Mouse (Mus musculus) forebrain, embryonic 13.5 days (tissue): ENCODE measurements at regions not wholly inside any gene's neighbourhood (a gene's known extent, or its start where the extent isn't known, plus 50 kb on each side); places are given as distances from the start of the nearest gene placed in this dataset.

Source experiments
- ATAC-seq: fragments of 200-750 bp; cut with Nextera tagmentation; 2 replicates; pipeline ENCODE4 v1.8.0; 2017
- H3K27ac ChIP-seq: fragments of 300-500 bp; sonication (generic); 2 replicates; pipeline ENCODE4 v1.5.1; 2015; ENCODE audit warnings: inconsistent platforms, mild to moderate bottlenecking, moderate library complexity
- H3K27me3 ChIP-seq: fragments of 300-500 bp; sonication (generic); 2 replicates; pipeline ENCODE4 v1.6.1; 2015; ENCODE audit warnings: mild to moderate bottlenecking, inconsistent platforms
- H3K36me3 ChIP-seq: fragments of 300-500 bp; sonication (generic); 2 replicates; pipeline ENCODE4 v1.6.1; 2015; ENCODE audit warnings: mild to moderate bottlenecking, inconsistent platforms; ENCODE audit not compliant: poor library complexity, severe bottlenecking
- H3K4me1 ChIP-seq: fragments of 300-500 bp; sonication (generic); 2 replicates; pipeline ENCODE4 v1.6.1; 2015; ENCODE audit warnings: inconsistent platforms
- H3K4me2 ChIP-seq: fragments of 300-500 bp; sonication (generic); 2 replicates; pipeline ENCODE4 v1.6.1; 2015; ENCODE audit warnings: inconsistent platforms, mild to moderate bottlenecking, moderate library complexity
- H3K4me3 ChIP-seq: fragments of 300-500 bp; sonication (generic); 2 replicates; pipeline ENCODE4 v1.5.1; 2015; ENCODE audit warnings: mild to moderate bottlenecking, inconsistent platforms
- H3K9ac ChIP-seq: fragments of 300-500 bp; sonication (generic); 2 replicates; pipeline ENCODE4 v1.6.1; 2015; ENCODE audit warnings: mild to moderate bottlenecking, inconsistent platforms
- H3K9me3 ChIP-seq: fragments of 300-500 bp; sonication (generic); replicated peaks from 2 replicates; pipeline ENCODE4 v1.6.1; 2016; ENCODE audit warnings: inconsistent platforms
- WGBS: fragments of 180-500 bp; shearing (Covaris S2); methylation state at CpG from one replicate; pipeline ENCODE4 v1.1.7; 2015; 5-methylcytosine and 5-hydroxymethylcytosine counted together

DNA sequence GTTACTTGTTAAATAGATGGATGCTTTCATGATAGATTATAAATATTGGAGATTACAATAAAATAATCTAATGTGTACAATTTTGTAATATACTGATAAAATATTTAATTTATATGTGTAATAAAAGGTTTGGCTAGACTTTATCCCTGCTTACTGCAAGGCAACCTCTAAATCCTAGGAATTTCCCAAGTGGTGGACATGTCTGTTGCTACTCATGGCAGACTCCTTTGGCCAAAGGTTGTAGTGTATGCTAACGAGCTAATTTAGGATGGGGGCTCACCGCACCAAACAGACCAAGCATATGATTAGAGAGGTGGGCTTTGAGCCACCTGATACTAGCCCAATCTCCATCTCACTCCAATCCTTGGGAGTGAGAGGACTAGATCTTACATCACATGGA is 102.4 kb downstream of the Qpct start:
- Histone ChIP-seq H3K4me1 (no peaks in the 10 kb centered on the region), H3K4me3 (no peak overlapping the region), H3K4me2 (no peak overlapping the region), H3K36me3 (no peaks in the 10 kb centered on the region), H3K27ac (no peak overlapping the region), H3K27me3 (no peaks in the 10 kb centered on the region), H3K9me3 (no peaks in the 10 kb centered on the region), H3K9ac (no peak overlapping the region)
- 72% methylated on average over 2 of the region's 2 CpGs for WGBS
- ATAC-seq = no peak

DNA sequence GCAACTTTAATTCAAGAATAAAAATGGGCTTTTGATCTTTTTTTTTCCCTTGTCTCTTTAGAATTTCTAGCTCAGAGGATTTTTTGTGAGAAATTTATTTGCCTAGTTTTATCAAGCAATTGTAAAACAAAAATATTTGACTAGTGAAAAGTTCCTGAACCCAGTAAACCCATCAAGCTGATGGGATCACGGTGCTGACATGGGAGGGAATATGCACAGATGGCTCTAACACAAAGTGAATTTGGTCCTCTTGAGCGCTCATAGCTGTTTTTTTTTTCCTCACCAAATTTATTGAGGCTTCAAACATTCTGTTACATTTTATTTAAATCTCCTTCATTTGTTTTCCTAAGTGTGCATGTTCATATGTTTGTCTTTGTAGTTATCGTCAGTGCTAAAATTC is 101.1 kb downstream of the Qpct start:
- Histone ChIP-seq H3K4me1 (no peaks in the 10 kb centered on the region), H3K36me3 (no peaks in the 10 kb centered on the region), H3K9me3 (no peaks in the 10 kb centered on the region), H3K9ac (no peak overlapping the region), H3K4me3 (no peak overlapping the region), H3K27ac (no peak overlapping the region), H3K27me3 (no peaks in the 10 kb centered on the region), H3K4me2 (no peak overlapping the region)
- no peak for ATAC-seq
- WGBS = 92% methylated on average over 3 of the region's 3 CpGs

DNA sequence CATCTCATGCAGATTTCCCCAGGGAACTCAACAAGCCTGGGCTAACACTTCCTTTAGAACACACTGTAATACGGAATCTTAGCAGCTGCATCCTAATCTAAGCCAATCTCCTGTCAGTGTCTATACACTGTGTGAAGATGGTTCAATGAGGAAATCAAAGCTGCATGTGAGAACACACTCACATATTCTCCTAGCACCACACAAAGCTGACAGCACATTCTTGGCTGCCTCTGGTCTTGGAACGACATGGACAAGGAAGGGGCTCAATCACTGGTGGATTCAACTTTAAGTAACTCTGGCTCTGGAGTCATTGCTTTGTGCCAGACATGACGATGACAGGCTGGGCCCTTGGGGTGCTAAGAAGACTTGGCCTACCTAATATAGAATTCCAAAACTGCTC is 96.2 kb downstream of the Qpct start:
- no peaks in the 10 kb centered on the region for H3K4me1 ChIP-seq
- WGBS = 87% methylated on average over 3 of the region's 3 CpGs
- H3K4me3 ChIP-seq = no peak overlapping the region
- no peak overlapping the region for H3K9ac ChIP-seq
- no peaks in the 10 kb centered on the region for H3K36me3 ChIP-seq
- H3K27ac ChIP-seq = no peak overlapping the region
- H3K4me2 ChIP-seq = no peak overlapping the region
- H3K9me3 ChIP-seq = no peaks in the 10 kb centered on the region
- no peak for ATAC-seq
- no peaks in the 10 kb centered on the region for H3K27me3 ChIP-seq

DNA sequence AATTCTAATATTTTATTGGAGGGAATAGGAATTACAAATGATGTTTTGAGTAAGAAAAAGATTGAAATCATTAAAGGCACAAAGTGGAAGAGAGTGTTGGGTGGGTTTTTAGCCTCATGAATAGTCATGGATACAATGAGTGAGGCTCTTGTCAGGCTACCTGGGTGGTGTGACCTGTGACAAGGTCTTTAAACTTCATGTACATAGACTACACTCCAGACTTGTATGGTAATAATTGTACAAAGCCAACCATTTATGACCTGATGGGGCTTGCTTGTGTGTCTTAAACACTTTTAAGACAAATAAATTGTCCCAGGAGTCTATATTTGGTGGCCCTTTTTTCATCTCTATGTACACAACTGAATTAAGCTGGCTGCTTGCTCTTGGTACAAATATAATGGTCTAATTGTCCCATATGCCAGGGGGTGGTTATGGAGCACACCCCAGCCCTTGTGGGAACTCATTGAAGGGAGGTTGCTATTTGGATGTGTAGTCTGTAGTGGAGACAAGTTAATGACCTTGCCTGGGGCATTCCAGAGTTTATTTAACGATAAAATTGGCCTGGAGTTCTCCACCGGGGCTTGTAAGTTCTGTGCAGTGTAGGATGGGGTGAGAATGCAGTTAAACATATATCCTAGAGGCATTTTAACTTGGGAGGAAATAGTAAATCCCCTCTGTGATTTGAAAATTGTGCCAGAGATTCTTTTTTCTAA is 93.4 kb downstream of the Qpct start:
- WGBS = 54% methylated on average over 2 of the region's 2 CpGs
- Histone ChIP-seq H3K27ac (no peak overlapping the region), H3K9me3 (no peaks in the 10 kb centered on the region), H3K4me2 (no peak overlapping the region), H3K27me3 (no peaks in the 10 kb centered on the region), H3K4me1 (no peaks in the 10 kb centered on the region), H3K36me3 (no peaks in the 10 kb centered on the region), H3K4me3 (no peak overlapping the region), H3K9ac (no peak overlapping the region)
- ATAC-seq = no peak

DNA sequence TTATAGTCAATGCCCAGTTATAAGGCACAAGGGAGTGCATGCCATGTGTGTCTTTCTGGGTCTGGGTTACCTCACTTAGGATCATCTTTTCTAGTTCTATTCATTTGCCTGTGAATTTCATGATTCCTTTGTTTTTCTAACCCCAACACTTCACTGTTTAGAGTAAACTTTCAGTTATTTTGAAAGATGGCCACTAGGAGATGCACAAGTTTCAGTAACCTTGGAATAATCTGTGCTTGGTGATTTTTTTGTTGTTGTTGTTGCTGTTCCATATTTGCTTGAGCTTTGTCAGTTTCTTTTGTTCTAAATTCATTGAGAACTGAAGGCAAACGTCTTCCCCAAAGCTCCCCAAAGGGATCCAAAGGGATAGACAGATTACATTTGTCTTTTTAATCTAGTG is 91.3 kb downstream of the Qpct start:
- ATAC-seq = no peak
- Histone ChIP-seq H3K4me2 (no peak overlapping the region), H3K4me1 (no peaks in the 10 kb centered on the region), H3K4me3 (no peak overlapping the region), H3K9ac (no peak overlapping the region), H3K36me3 (no peaks in the 10 kb centered on the region), H3K27ac (no peak overlapping the region), H3K9me3 (no peaks in the 10 kb centered on the region), H3K27me3 (no peaks in the 10 kb centered on the region)
- WGBS = 34% methylated on average over 1 of the region's 1 CpGs
